Mouse (Mus musculus) erythroid progenitor cell, adult 5-6 weeks (primary cell): ENCODE measurements around the gene Colgalt1. TPM values are rescaled to one million over a fixed set of nuclear protein-coding genes. Genes with fewer than 3 reads are reported as not detected.

Source experiments
- ATAC-seq: replicated peaks from 2 replicates; pipeline ENCODE4 v1.8.0; 2016; ENCODE audit warnings: moderate number of reproducible peaks, mild to moderate bottlenecking, moderate TSS enrichment, inconsistent platforms; ENCODE audit not compliant: poor library complexity, low FRiP score, severe bottlenecking
- total RNA-seq, 2 experiments: library from RNA; stranded (forward) in 1 of 2; stranded (reverse) in 1 of 2; fragments of 150-400 nt in 1 of 2; fragments of 186-747, 209-891 nt in 1 of 2; gene quantifications; 2 replicates each; pipeline versions ENCODE4 v1.2.3 to v1.2.4; 2015 to 2017; ENCODE audit warnings: low replicate concordance in 2 of 2

Gene Colgalt1
- total RNA-seq (2015; ENCODE audit: low replicate concordance) (5.9 and 19.5 TPM in 2 replicates), total RNA-seq (2017; ENCODE audit: low replicate concordance) (9.2 and 11.0 TPM in 2 replicates)

- peak; percentile 99 for ATAC-seq
Measured at GRCm38 (mm10) chr8:71610822-71611651, at the start of gene Colgalt1. Colgalt1 (plus strand) TSS chr8:71610998.

GRCm38 (mm10) chr8:71561401-71561800, 49.4 kb upstream of the Colgalt1 start:
- ATAC-seq = no peak

GRCm38 (mm10) chr8:71562751-71563150, 48.0 kb upstream of the Colgalt1 start:
- ATAC-seq = peak; percentile 79

GRCm38 (mm10) chr8:71563992-71564391, 46.8 kb upstream of the Colgalt1 start:
- no peak for ATAC-seq

GRCm38 (mm10) chr8:71566501-71566900, 44.3 kb upstream of the Colgalt1 start, which contains the start of gene Nxnl1:
Nxnl1 (minus strand) TSS chr8:71566601.
- ATAC-seq = no peak

- no peak for ATAC-seq
Measured at GRCm38 (mm10) chr8:71567587-71567986, 43.2 kb upstream of the Colgalt1 start.

- ATAC-seq = no peak
Measured at GRCm38 (mm10) chr8:71568387-71568937, 42.3 kb upstream of the Colgalt1 start, which contains the start of gene Slc27a1. Slc27a1 (plus strand) TSS chr8:71568882.

- no peak for ATAC-seq
Measured at GRCm38 (mm10) chr8:71568941-71569340, 41.9 kb upstream of the Colgalt1 start.

- peak; percentile 44 for ATAC-seq
Measured at GRCm38 (mm10) chr8:71569366-71570290, 41.2 kb upstream of the Colgalt1 start.

- ATAC-seq = peak; percentile 44; the same call in 1 of the 2 replicates
Measured at GRCm38 (mm10) chr8:71570291-71570954, 40.4 kb upstream of the Colgalt1 start.

GRCm38 (mm10) chr8:71572077-71572476, 38.7 kb upstream of the Colgalt1 start:
- ATAC-seq = no peak

- ATAC-seq = no peak
Measured at GRCm38 (mm10) chr8:71572847-71573633, 37.8 kb upstream of the Colgalt1 start.

- ATAC-seq = no peak
Measured at GRCm38 (mm10) chr8:71574426-71574825, 36.4 kb upstream of the Colgalt1 start.

- no peak for ATAC-seq
Measured at GRCm38 (mm10) chr8:71575020-71575419, 35.8 kb upstream of the Colgalt1 start.

GRCm38 (mm10) chr8:71577856-71578387, 32.9 kb upstream of the Colgalt1 start:
- no peak for ATAC-seq

- no peak for ATAC-seq
Measured at GRCm38 (mm10) chr8:71579009-71579408, 31.8 kb upstream of the Colgalt1 start.

- ATAC-seq = no peak
Measured at GRCm38 (mm10) chr8:71579476-71579875, 31.3 kb upstream of the Colgalt1 start.

- no peak for ATAC-seq
Measured at GRCm38 (mm10) chr8:71580201-71580600, 30.6 kb upstream of the Colgalt1 start.
